Mouse (Mus musculus) heart, embryonic 13.5 days (tissue): ENCODE measurements around the gene Foxd3. TPM values are rescaled to one million over a fixed set of nuclear protein-coding genes. Genes with fewer than 3 reads are reported as not detected.

Experiments
- ATAC-seq: fragments of 200-750 bp; cut with Nextera tagmentation; 2 replicates; pipeline ENCODE4 v1.8.0; 2017; ENCODE audit warnings: moderate TSS enrichment; ENCODE audit not compliant: insufficient number of reproducible peaks, low FRiP score, low TSS enrichment; ENCODE audit errors: extremely low read depth
- H3K27ac ChIP-seq: fragments of 300-500 bp; sonication (generic); replicated peaks from 2 replicates; pipeline ENCODE4 v1.5.1; 2015; ENCODE audit warnings: moderate library complexity, mild to moderate bottlenecking, inconsistent platforms
- H3K27me3 ChIP-seq: fragments of 300-500 bp; sonication (generic); replicated peaks from 2 replicates; pipeline ENCODE4 v1.6.1; 2015; ENCODE audit warnings: mild to moderate bottlenecking, inconsistent platforms
- H3K36me3 ChIP-seq: fragments of 300-500 bp; sonication (generic); 2 replicates; pipeline ENCODE4 v1.6.1; 2015; ENCODE audit warnings: mild to moderate bottlenecking, inconsistent platforms
- H3K4me1 ChIP-seq: fragments of 300-500 bp; sonication (generic); 2 replicates; pipeline ENCODE4 v1.6.1; 2015; ENCODE audit warnings: inconsistent platforms
- H3K4me2 ChIP-seq: fragments of 300-500 bp; sonication (generic); 2 replicates; pipeline ENCODE4 v1.6.1; 2015; ENCODE audit warnings: inconsistent platforms, mild to moderate bottlenecking, moderate library complexity
- H3K4me3 ChIP-seq: fragments of 300-500 bp; sonication (generic); 2 replicates; pipeline ENCODE4 v1.5.1; 2015; ENCODE audit warnings: moderate library complexity, mild to moderate bottlenecking, inconsistent platforms
- H3K9ac ChIP-seq: fragments of 300-500 bp; sonication (generic); 2 replicates; pipeline ENCODE4 v1.6.1; 2015; ENCODE audit warnings: inconsistent platforms, mild to moderate bottlenecking, moderate library complexity
- H3K9me3 ChIP-seq: fragments of 300-500 bp; sonication (generic); 2 replicates; pipeline ENCODE4 v1.6.1; 2016; ENCODE audit warnings: inconsistent platforms
- WGBS: fragments of 180-500 bp; shearing (Covaris S2); methylation state at CpG from one replicate; pipeline ENCODE4 v1.1.7; 2015; ENCODE audit warnings: mixed read lengths; 5-methylcytosine and 5-hydroxymethylcytosine counted together
- microRNA-seq: library from miRNA; unstranded; fragments of <30 nt; microRNA quantifications from one replicate; pipeline ENCODE4, GENCODE M21; 2016
- polyA plus RNA-seq: library from polyadenylated mRNA; unstranded; fragments of >200 nt; fragmentation: Nextera tagmentation; extraction: Ambion mirVana; gene quantifications from 2 replicates; pipeline ENCODE4 v1.2.1, GENCODE M21; 2015

The Foxd3 gene
- polyA plus RNA-seq, 1 experiment from 2014 or later = not detected

- Histone ChIP-seq H3K27me3 (peaks cover 6% of the 10 kb centered on the region; the same call in 1 of the 2 replicates), H3K27ac (no peak overlapping the region), H3K4me3 (no peak overlapping the region), H3K9ac (no peak overlapping the region), H3K4me1 (no peaks in the 10 kb centered on the region), H3K9me3 (no peaks in the 10 kb centered on the region), H3K4me2 (no peak overlapping the region), H3K36me3 (no peaks in the 10 kb centered on the region)
- no peak for ATAC-seq
- 69% methylated on average over 6 of the region's 6 CpGs for WGBS
Observed at GRCm38 (mm10) chr4:99683941-99684340, 27.8 kb downstream of the Foxd3 start.

- 46% methylated on average over 5 of the region's 5 CpGs for WGBS
- no peak overlapping the region for H3K4me2 ChIP-seq
- no peak for ATAC-seq
Observed at GRCm38 (mm10) chr4:99686308-99686707, 30.2 kb downstream of the Foxd3 start.

More at GRCm38 (mm10) chr4:99686308-99686707, 30.2 kb downstream of the Foxd3 start:
- no peak overlapping the region for H3K4me3 ChIP-seq
- H3K9me3 ChIP-seq = no peaks in the 10 kb centered on the region
- H3K36me3 ChIP-seq = no peaks in the 10 kb centered on the region
- no peaks in the 10 kb centered on the region for H3K4me1 ChIP-seq
- H3K9ac ChIP-seq = no peak overlapping the region
- H3K27me3 ChIP-seq = peaks cover 6% of the 10 kb centered on the region; the same call in 1 of the 2 replicates
- H3K27ac ChIP-seq = no peak overlapping the region

Small RNA genes lying within 50 kb of the gene (microRNA-seq; reads per million reads assigned to microRNA genes)
- gene Gm23366 = not detected

Other genes with a start within 250 kb of the Foxd3 start
- 8.7 and 9.3 TPM in 2 replicates for gene Alg6, start 59.4 kb downstream of the Foxd3 start, polyA plus RNA-seq
- 6.8 and 9.4 TPM in 2 replicates for gene Efcab7, start 172.9 kb downstream of the Foxd3 start, polyA plus RNA-seq